Mouse (Mus musculus) left cerebral cortex, postnatal 36 days (tissue): ENCODE results near the gene Nr1h4. TPM values are rescaled to one million over a fixed set of nuclear protein-coding genes. Genes with fewer than 3 reads are reported as not detected.

ENCODE experiments used
- DNase-seq, 2 experiments: peaks; one replicate each; pipeline ENCODE4 v3.0.0; 2021 to 2022; ENCODE audit warnings: low spot score in 2 of 2, mixed read lengths in 1 of 2
- intact Hi-C: fragments of 180-260 bp; cut with DNase I; formaldehyde crosslinking; loops from one replicate; pipeline ENCODE4 v1.15.1; 2025
- total RNA-seq, 2 experiments: library from RNA; stranded (reverse); gene quantifications; 2 replicates each; pipeline ENCODE4 v1.2.3; 2021

The Nr1h4 gene
- total RNA-seq, 2 experiments from 2014 or later: not detected

- intact Hi-C loops: no loop called here
Observed at GRCm38 (mm10) chr10:89441961-89442360, 91.4 kb downstream of the Nr1h4 start.

GRCm38 (mm10) chr10:89439380-89439779, 94.0 kb downstream of the Nr1h4 start:
- intact Hi-C loops: no loop called here
- DNase-seq: no peak

More at GRCm38 (mm10) chr10:89441961-89442360, 91.4 kb downstream of the Nr1h4 start:
- DNase-seq: no peak

GRCm38 (mm10) chr10:89437996-89438395, 95.4 kb downstream of the Nr1h4 start:
- no peak for DNase-seq
- intact Hi-C loops: no loop called here

GRCm38 (mm10) chr10:89437472-89437871, 95.9 kb downstream of the Nr1h4 start:
- DNase-seq: no peak
- intact Hi-C loops: no loop called here

GRCm38 (mm10) chr10:89435920-89436319, 97.5 kb downstream of the Nr1h4 start:
- intact Hi-C loops: no loop called here
- DNase-seq: no peak

- intact Hi-C loops: no loop called here
- DNase-seq: no peak
Observed at GRCm38 (mm10) chr10:89435413-89435812, 98.0 kb downstream of the Nr1h4 start.

GRCm38 (mm10) chr10:89434509-89435210, 98.7 kb downstream of the Nr1h4 start:
- DNase-seq: no peak
- intact Hi-C loops: no loop called here

- DNase-seq: no peak
- intact Hi-C loops: no loop called here
Observed at GRCm38 (mm10) chr10:89432743-89433142, 100.6 kb downstream of the Nr1h4 start.

GRCm38 (mm10) chr10:89430751-89431150, 102.6 kb downstream of the Nr1h4 start:
- DNase-seq: no peak
- intact Hi-C loops: no loop called here

GRCm38 (mm10) chr10:89424800-89425393, 108.5 kb downstream of the Nr1h4 start:
- intact Hi-C loops: no loop called here
- no peak for DNase-seq

GRCm38 (mm10) chr10:89424217-89424616, 109.2 kb downstream of the Nr1h4 start:
- intact Hi-C loops: no loop called here
- no peak for DNase-seq

GRCm38 (mm10) chr10:89423164-89423778, 110.1 kb downstream of the Nr1h4 start:
- intact Hi-C loops: no loop called here
- no peak for DNase-seq

- intact Hi-C loops: no loop called here
- DNase-seq: no peak
Observed at GRCm38 (mm10) chr10:89422504-89423158, 110.8 kb downstream of the Nr1h4 start.

- intact Hi-C loops: no loop called here
- DNase-seq: no peak
Observed at GRCm38 (mm10) chr10:89417966-89418365, 115.4 kb downstream of the Nr1h4 start.

- no peak for DNase-seq
- intact Hi-C loops: no loop called here
Observed at GRCm38 (mm10) chr10:89415478-89415877, 117.9 kb downstream of the Nr1h4 start.

- DNase-seq: no peak
- intact Hi-C loops: no loop called here
Observed at GRCm38 (mm10) chr10:89407551-89407950, 125.8 kb downstream of the Nr1h4 start.

- DNase-seq: no peak
- intact Hi-C loops: no loop called here
Observed at GRCm38 (mm10) chr10:89406733-89407484, 126.5 kb downstream of the Nr1h4 start.

GRCm38 (mm10) chr10:89404936-89405335, 128.4 kb downstream of the Nr1h4 start:
- intact Hi-C loops: no loop called here

More at GRCm38 (mm10) chr10:89404936-89405335, 128.4 kb downstream of the Nr1h4 start:
- no peak for DNase-seq
